Mouse (Mus musculus): Measurements from ENCODE around the gene Pot1a.

The Pot1a gene

GRCm38 (mm10) chr6:25808806-25809495 is at the start of gene Pot1a:
Pot1a (minus strand) TSS chr6:25809246.
- peak; percentile 99 for DNase-seq

GRCm38 (mm10) chr6:25836261-25836660 is 27.2 kb upstream of the Pot1a start:
- no peak for DNase-seq

- no peak for DNase-seq
These were observed 3.0 kb downstream of the Pot1a start for GRCm38 (mm10) chr6:25806021-25806420.

GRCm38 (mm10) chr6:25802269-25802668 is 6.8 kb downstream of the Pot1a start:
- DNase-seq: peak; percentile 4

GRCm38 (mm10) chr6:25801230-25801629 is 7.8 kb downstream of the Pot1a start:
- DNase-seq: no peak

- DNase-seq: no peak
These were observed 40.8 kb downstream of the Pot1a start for GRCm38 (mm10) chr6:25768238-25768637.

GRCm38 (mm10) chr6:25767552-25767951 is 41.5 kb downstream of the Pot1a start:
- DNase-seq: no peak

GRCm38 (mm10) chr6:25767073-25767472 is 42.0 kb downstream of the Pot1a start:
- DNase-seq: no peak

- DNase-seq: no peak
These were observed 42.8 kb downstream of the Pot1a start for GRCm38 (mm10) chr6:25766283-25766682.

- no peak for DNase-seq
These were observed 56.4 kb downstream of the Pot1a start for GRCm38 (mm10) chr6:25752651-25753050.

GRCm38 (mm10) chr6:25736533-25736932 is 72.5 kb downstream of the Pot1a start:
- no peak for DNase-seq

GRCm38 (mm10) chr6:25726560-25726959 is 82.5 kb downstream of the Pot1a start:
- DNase-seq: no peak

- no peak for DNase-seq
These were observed 98.4 kb downstream of the Pot1a start for GRCm38 (mm10) chr6:25710601-25711000.

- DNase-seq: peak; percentile 7
These were observed 99.7 kb downstream of the Pot1a start for GRCm38 (mm10) chr6:25709250-25709895.

GRCm38 (mm10) chr6:25699956-25700355 is 109.1 kb downstream of the Pot1a start:
- no peak for DNase-seq

All from lung, postnatal 36 days (tissue).